Mouse (Mus musculus) ES-E14 (cell line): ENCODE data around the gene Zfp91.

Source experiments
- MAFK ChIP-seq: IDR thresholded peaks from 2 replicates; pipeline ENCODE4 v1.6.1; 2014; ENCODE audit warnings: mild to moderate bottlenecking, low read depth, low read length, inconsistent platforms; ENCODE audit not compliant: insufficient read depth
- ZC3H11A ChIP-seq: IDR thresholded peaks from 2 replicates; pipeline ENCODE4 v1.6.1; 2012; ENCODE audit warnings: low read depth, mild to moderate bottlenecking, inconsistent platforms, low read length, borderline replicate concordance

DNA sequence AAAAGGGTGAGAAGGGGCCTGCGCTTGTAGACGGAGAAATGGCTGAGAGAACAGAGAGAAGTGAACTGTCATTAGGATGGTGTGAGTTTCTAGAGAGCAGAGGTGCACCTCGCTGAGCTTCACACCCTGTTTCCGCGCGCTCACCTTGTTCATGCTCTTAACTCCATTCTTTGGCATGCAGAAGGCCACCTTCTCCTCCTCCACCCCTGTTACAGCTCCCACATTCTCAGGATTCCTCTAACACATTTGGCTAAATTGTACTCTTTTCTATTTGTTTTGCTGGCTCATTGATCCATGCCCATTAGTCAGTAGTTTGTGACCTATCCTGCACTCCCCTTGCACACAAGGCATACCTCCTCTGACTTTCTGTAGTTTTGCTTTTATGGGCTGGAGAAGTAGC lies 76.7 kb downstream of the Zfp91 start:
- TF ChIP-seq ZC3H11A = no peak
- no peak for TF ChIP-seq MAFK
